Mouse (Mus musculus): ENCODE data around the gene Hmgcr. TPM values are rescaled to one million over a fixed set of nuclear protein-coding genes. Genes with fewer than 3 reads are reported as not detected.

Gene Hmgcr
- polyA plus RNA-seq, 1 experiment, result 128 TPM

- TF ChIP-seq POLR2A (IDR thresholded peaks at IDR 0.05; ENCODE audit: borderline replicate concordance, extremely low read depth, insufficient read depth, insufficient read length, poor library complexity, severe bottlenecking), result no peak
- no peak for TF ChIP-seq CTCF (IDR thresholded peaks at IDR 0.05; ENCODE audit: borderline replicate concordance, extremely low read depth, insufficient read depth, insufficient read length)
- DNase-seq (ENCODE audit: low read depth), result no peak
Measured at GRCm38 (mm10) chr13:96599182-96599581, 71.6 kb downstream of the Hmgcr start.

Other genes starting within 250 kb of the Hmgcr start
- gene Ankdd1b, start 199.7 kb downstream of the Hmgcr start, polyA plus RNA-seq (2012; rRNA removed), result 0.04 TPM in 1 of 2 replicates, not detected in the other
- gene Gm17622, start 180.2 kb downstream of the Hmgcr start, polyA plus RNA-seq (2012; rRNA removed), result not detected in 2 replicates
- 3.7 and 4.8 TPM in 2 replicates for gene Polk, start 128.4 kb downstream of the Hmgcr start, polyA plus RNA-seq (2012; rRNA removed)
- gene Col4a3bp, start 128.3 kb downstream of the Hmgcr start, polyA plus RNA-seq (2012; rRNA removed), result 17.7 and 25.0 TPM in 2 replicates
- 0.01 and 0.03 TPM in 2 replicates for gene Ankrd31, start 77.3 kb upstream of the Hmgcr start, polyA plus RNA-seq (2012; rRNA removed)

Data from brain, embryonic 14.5 days (tissue).